Mouse (Mus musculus) hematopoietic stem cell, adult 5-6 weeks (primary cell): Measurements from ENCODE around the gene Itpr1. TPM values are rescaled to one million over a fixed set of nuclear protein-coding genes. Genes with fewer than 3 reads are reported as not detected.

Source experiments
- ATAC-seq, 2 experiments: fragments of 125-278 bp in 1 of 2; replicated peaks in 1 of 2; 2 replicates each; pipeline ENCODE4 v1.8.0; 2016 to 2017; ENCODE audit warnings: inconsistent platforms in 2 of 2, mild to moderate bottlenecking in 2 of 2, moderate number of reproducible peaks in 2 of 2, low read depth in 1 of 2, moderate TSS enrichment in 1 of 2; ENCODE audit not compliant: low FRiP score in 2 of 2, poor library complexity in 2 of 2, severe bottlenecking in 2 of 2, insufficient read depth in 1 of 2, low TSS enrichment in 1 of 2
- total RNA-seq: library from RNA; stranded (forward); fragments of 172-1452, 232-1000 nt; gene quantifications from 2 replicates; pipeline ENCODE4 v1.2.3, GENCODE M21; 2017

The Itpr1 gene
- total RNA-seq, 1 experiment from 2014 or later, result 82.5 TPM

DNA sequence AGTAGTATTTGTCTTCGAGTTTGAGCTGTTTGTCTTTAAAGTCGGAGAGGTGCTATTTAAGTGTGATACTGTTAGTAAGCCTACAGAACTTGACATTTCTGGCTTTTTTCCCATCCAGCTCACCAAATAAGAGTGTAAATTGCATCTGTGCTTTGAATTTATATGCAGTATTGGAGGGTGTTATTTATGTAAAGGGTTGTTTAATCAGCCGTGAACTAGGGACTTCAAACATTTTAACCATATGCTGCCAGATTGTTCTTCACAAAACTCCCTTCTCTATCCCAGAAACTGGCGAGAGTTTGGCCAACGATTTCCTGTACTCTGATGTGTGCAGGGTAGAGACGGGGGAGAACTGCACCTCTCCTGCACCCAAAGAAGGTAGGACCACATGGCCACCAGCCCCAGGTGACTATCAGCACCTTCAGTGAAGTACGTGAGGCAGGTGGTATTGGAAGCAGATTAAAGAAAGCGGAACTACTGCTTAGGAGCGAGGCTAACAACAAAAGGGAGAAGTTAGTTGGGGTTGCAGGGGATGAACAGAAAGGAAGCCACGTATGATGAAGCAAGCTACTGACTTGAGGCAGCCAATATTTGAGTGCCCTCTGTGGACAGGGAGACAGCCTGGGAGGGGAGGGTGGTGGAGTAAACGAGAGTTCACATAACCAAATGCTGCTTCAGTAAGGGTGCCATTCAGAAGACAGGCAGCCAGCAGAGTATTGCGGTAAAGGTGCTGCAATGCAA lies 304.5 kb downstream of the Itpr1 start:
- ATAC-seq, result peak; percentile 92 to 96

DNA sequence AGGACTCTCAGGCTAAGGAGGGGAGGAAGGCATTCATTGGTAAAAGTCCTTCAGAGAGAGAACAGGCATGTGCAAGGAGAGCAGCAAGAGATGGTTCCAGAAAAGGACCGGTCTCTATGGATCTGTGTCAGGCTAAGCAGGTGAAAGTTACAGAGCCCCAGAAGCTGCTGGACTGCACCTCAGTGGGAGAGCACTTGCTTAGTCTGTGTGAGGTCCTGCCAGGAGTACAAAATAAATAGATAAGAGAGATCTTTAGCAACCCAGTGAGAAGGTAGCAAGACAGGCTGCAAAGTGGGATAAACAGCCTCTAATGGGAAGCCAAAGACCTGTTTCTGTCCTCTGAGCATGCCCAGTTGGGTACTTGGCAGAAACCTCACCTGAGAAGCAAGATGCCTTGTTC lies 305.1 kb downstream of the Itpr1 start:
- no peak for ATAC-seq

GRCm38 (mm10) chr6:108518552-108518951 lies 305.7 kb downstream of the Itpr1 start:
- no peak for ATAC-seq

GRCm38 (mm10) chr6:108519327-108519726 lies 306.4 kb downstream of the Itpr1 start:
- no peak for ATAC-seq

DNA sequence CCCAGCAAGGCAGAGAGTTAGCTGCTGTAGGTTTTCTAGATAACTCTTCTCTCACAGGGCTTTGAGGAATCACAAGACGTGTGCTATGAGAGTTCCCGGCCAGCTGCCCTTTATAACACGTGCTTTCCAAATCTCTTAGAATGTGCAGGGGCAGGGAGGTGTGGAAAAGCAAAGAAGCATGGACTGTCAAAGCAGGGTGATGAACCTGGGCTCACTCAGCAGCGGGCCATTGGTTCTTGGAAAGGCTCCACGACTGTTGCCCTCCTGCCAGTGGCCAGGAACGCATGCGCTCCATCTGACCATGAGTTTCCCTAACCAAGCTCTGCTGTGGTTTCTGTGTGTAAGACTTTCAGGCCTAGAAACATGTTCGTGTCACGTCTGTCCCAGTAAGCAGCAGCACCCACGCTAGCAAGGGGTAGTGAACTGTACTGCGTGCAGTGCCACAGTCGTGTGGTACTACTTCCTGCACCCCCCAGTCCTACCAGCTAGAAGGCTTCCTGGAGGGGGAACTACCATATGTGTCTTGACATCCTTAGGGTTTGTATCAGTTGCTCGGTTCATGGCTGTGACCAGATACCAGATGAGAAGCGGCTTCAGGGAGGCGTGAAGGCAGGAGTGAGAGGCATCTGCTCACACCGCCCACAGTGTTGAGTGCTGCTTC lies 311.2 kb downstream of the Itpr1 start:
- ATAC-seq, result no peak

- no peak for ATAC-seq
Observed at GRCm38 (mm10) chr6:108524617-108525010, 311.7 kb downstream of the Itpr1 start.

DNA sequence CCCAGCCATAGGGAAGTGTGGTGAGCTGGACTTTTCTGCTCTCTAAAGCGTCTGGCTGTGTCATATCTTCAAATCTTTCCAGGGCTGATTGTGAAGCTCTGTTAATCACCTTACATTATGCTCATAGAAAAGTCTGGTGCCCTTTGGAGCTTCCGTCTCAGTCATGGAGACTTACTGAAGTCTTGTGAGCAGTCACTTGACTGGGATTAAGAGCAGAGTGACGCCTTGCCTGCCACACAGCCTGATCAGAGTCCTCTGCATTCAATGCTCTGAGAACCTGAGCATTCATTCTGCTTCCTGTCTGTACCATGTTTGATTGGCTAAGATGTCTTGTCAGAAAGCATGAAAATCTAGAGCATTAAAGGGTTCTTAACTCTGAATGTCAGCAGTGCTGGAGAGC lies 314.7 kb downstream of the Itpr1 start:
- no peak for ATAC-seq

GRCm38 (mm10) chr6:108527993-108528392 lies 315.1 kb downstream of the Itpr1 start:
- no peak for ATAC-seq

DNA sequence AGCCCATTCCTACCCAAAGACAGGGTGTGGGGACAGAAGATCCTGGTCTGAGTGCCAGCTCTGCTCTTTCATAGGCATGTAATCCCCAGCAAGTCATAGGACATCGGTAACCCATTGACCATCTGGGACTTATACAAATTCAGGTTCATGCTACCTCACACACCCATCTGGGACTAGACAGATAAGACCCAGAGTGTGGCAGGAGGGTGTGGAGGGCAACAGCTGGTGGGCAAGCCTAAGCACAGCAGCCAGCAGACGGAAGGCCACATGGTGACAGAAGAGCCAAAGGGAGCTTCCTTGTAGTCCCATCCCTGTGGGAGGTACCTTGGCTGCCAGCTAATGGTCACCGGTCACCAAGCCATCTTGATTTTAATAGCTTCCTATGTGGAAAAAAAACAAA lies 316.3 kb downstream of the Itpr1 start:
- peak in 1 of 2 experiments; percentile 12; a peak in 1 of 4 replicates for ATAC-seq

DNA sequence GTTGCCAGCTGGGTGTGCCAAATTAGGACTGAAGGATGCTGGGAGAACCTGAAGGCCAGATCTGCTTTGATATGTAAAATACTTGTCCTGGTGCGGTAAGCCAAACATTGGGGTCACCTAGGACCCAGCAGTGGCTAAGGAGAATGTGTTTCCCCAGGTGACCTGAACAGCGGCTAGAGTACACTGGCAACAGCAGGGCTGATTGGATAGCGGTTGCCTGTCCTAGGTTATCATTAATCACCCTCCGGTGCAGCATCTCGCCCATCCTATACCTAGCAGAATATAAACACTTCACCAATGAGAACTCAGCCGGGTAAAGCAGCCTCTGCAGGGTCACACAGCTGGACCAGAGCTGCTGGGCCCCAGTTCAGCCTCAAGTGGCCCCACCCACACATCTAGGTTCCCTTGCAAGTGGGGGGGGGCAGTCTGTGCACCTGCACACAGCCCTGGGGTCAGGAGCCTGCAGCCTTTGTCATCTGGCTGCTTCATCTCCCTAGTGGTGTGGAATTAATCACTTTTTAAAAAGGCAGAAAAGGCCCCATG lies 318.0 kb downstream of the Itpr1 start:
- ATAC-seq, result 0 out of 4 replicates have a peak, but pooled peaks of 1 of the 2 experiments have one; percentile 11

- ATAC-seq, result peak in 1 of 2 experiments; percentile 26; a peak in 2 of 4 replicates
Observed at GRCm38 (mm10) chr6:108531324-108532311, 318.7 kb downstream of the Itpr1 start.

GRCm38 (mm10) chr6:108532486-108533179 lies 319.7 kb downstream of the Itpr1 start:
- no peak for ATAC-seq

DNA sequence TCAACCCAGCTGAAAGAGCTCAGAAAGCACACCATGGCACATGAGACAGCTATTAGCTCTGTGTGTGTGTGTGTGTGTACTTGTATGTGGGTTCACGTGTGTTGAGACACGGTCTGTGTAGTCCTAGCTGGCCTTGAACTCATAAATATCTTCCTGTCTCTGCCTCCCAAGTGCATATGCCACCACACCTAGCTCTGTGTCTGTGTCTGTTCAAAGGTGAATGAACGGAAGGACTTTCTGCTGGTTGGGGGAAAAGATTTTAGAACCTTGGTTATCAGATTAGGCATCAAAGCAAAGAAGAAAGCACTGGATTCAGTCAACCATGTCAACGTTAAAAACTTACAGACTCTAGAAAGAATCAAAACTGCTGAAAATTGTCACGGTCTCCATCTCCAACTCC lies 321.2 kb downstream of the Itpr1 start:
- no peak for ATAC-seq

GRCm38 (mm10) chr6:108534596-108534995 lies 321.7 kb downstream of the Itpr1 start:
- ATAC-seq, result no peak

DNA sequence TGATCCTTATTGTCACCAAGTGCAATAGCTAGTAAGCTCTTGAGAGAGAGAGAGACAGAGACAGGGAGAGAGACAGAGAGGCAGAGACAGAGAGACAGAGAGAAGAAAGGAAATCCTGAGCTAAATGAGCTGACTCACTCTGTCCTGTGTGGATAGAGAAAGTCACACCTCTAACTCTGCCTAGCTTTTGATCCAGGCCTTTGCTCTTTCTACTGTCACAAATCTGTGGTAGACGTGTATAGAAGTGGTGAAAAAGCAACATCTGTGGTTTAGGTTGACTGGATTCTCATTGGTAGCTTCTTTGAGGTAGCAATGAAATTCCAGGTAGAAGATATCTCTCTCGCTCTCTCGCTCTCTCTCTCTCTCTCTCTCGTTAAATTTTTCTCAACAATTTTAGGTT lies 322.4 kb downstream of the Itpr1 start:
- ATAC-seq, result no peak

GRCm38 (mm10) chr6:108536546-108537317 lies 323.8 kb downstream of the Itpr1 start:
- ATAC-seq, result peak; percentile 95 to 98
